Comparison of ENCODE assay signal across 7 mouse cellular contexts in the genomic region with DNA sequence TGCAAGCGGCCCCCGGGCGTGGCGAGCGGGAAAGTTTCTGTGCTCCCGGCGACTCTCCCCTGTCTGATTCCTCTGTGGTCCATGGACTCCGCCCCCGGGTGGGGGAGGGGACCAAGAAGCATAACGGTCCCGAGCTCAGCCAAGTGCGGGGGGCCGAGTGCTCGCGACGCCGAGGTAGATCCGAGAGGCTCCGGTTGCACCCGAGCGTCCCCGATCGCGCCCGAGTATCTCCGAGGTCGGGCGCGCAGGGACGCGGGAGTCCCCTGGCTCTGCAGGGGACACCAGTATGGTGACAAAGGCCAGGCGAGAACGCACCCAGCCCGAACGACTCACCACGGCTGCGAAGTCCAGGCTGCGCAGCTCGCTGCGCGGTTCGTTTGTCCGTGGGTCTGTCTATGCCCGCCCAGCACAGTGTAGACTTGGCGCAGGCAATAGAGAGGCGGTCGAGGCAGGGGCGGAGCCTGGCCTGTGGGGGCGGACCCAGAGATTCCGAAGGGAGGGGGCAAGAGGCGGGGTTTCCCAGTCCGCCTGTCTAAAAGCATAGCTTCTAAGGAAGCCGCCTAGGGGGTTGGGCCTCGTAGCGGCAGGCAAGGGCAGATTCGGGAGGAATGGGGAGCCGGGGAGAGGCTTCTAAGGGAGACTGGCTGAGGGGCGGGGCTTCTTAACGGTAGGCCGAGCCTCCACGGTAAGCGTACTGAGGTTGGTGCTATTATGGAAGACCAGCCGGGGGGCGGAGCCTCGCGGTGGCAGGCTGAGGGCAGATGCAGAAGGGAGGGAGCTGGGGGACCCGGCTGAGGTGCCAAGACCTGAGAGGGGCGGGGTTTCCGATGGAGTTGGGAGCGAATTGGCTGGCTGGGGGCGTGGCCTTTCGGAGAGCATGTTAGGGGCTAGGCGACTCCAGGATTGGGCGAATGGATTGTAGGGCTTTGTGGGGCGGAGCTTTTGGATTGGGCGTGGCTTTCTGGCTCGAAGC. TPM values are rescaled to one million over a fixed set of nuclear protein-coding genes. Genes with fewer than 3 reads are reported as not detected.
DNase-seq lines count a peak whose midpoint lies in the region; ATAC-seq lines count a peak whose summit lies in the region.

No protein-coding gene starts in this region.

- H3K9ac ChIP-seq in embryonic facial prominence, embryonic 11.5 days (replicated peaks; ENCODE audit: low read length), result peak overlapping the region; percentile 84
- peak overlapping the region; percentile 71 for H3K9ac ChIP-seq in midbrain, embryonic 13.5 days (replicated peaks)

- H3K36me3 ChIP-seq in embryonic facial prominence, embryonic 11.5 days (replicated peaks; ENCODE audit: control insufficient read depth, insufficient read depth, low read depth, low read length), result no peaks in the 10 kb centered on the region
- peaks cover 31% of the 10 kb centered on the region for H3K36me3 ChIP-seq in limb, embryonic 10.5 days
- H3K36me3 ChIP-seq in midbrain, embryonic 13.5 days, result peaks cover 12% of the 10 kb centered on the region

- H3K4me2 ChIP-seq in embryonic facial prominence, embryonic 11.5 days (ENCODE audit: low read depth, low read length), result peak overlapping the region; percentile 87
- H3K4me2 ChIP-seq in midbrain, embryonic 13.5 days (replicated peaks), result peak overlapping the region; percentile 91

- peak overlapping the region; percentile 67 for H3K4me3 ChIP-seq in embryonic facial prominence, embryonic 11.5 days (ENCODE audit: low read depth, low read length)
- H3K4me3 ChIP-seq in limb, embryonic 10.5 days, result peak overlapping the region; percentile 74
- H3K4me3 ChIP-seq in midbrain, embryonic 13.5 days (replicated peaks), result peak overlapping the region; percentile 49

- peak; percentile 100 for DNase-seq in adrenal gland, postnatal 14 days
- DNase-seq in embryonic facial prominence, embryonic 11.5 days (ENCODE audit: low spot score), result peak; percentile 100
- peak; percentile 99 for DNase-seq in kidney, adult 11 months
- DNase-seq in limb, embryonic 10.5 days (ENCODE audit: low spot score), result peak; percentile 98
- peak; percentile 83 for DNase-seq in spleen, adult 12 weeks (ENCODE audit: low spot score)

- ATAC-seq in embryonic facial prominence, embryonic 11.5 days (replicated peaks; ENCODE audit: insufficient number of reproducible peaks, low FRiP score, low TSS enrichment, low read depth), result peak; percentile 94
- peak; percentile 80 for ATAC-seq in granulocyte monocyte progenitor cell, adult 5-6 weeks (replicated peaks; ENCODE audit: poor library complexity, severe bottlenecking)
- ATAC-seq in midbrain, embryonic 13.5 days, result peak; percentile 93

- no peaks in the 10 kb centered on the region for H3K27me3 ChIP-seq in embryonic facial prominence, embryonic 11.5 days (ENCODE audit: control insufficient read depth, insufficient read depth, low read length)
- no peaks in the 10 kb centered on the region for H3K27me3 ChIP-seq in limb, embryonic 10.5 days (ENCODE audit: low read depth, poor library complexity, severe bottlenecking)
- no peaks in the 10 kb centered on the region for H3K27me3 ChIP-seq in midbrain, embryonic 13.5 days

- WGBS in embryonic facial prominence, embryonic 11.5 days, result under 1% methylated on average over 77 of the region's 77 CpGs
- WGBS in limb, embryonic 10.5 days, result under 1% methylated on average over 77 of the region's 77 CpGs
- under 1% methylated on average over 77 of the region's 77 CpGs for WGBS in midbrain, embryonic 13.5 days

- peaks cover 9% of the 10 kb centered on the region for H3K4me1 ChIP-seq in embryonic facial prominence, embryonic 11.5 days (ENCODE audit: control insufficient read depth, insufficient read depth, low read length)
- peaks cover 61% of the 10 kb centered on the region for H3K4me1 ChIP-seq in limb, embryonic 10.5 days
- peaks cover 91% of the 10 kb centered on the region for H3K4me1 ChIP-seq in midbrain, embryonic 13.5 days (replicated peaks)

- H3K9me3 ChIP-seq in embryonic facial prominence, embryonic 11.5 days (replicated peaks; ENCODE audit: control insufficient read depth, low read length), result no peaks in the 10 kb centered on the region
- no peaks in the 10 kb centered on the region for H3K9me3 ChIP-seq in limb, embryonic 10.5 days (replicated peaks)
- H3K9me3 ChIP-seq in midbrain, embryonic 13.5 days, result no peaks in the 10 kb centered on the region

- H3K27ac ChIP-seq in embryonic facial prominence, embryonic 11.5 days (replicated peaks; ENCODE audit: low read depth, low read length), result peak overlapping the region; percentile 94
- H3K27ac ChIP-seq in limb, embryonic 10.5 days, result peak overlapping the region; percentile 94
- peak overlapping the region; percentile 93 for H3K27ac ChIP-seq in midbrain, embryonic 13.5 days

RNA-seq across cellular contexts. Expression of a gene that starts 14.2 kb away (rescaled TPM):
- total RNA-seq in adrenal gland, postnatal 14 days (2021), result 97.0 and 102 TPM in 2 replicates
- 80.1 and 81.5 TPM in 2 replicates for polyA plus RNA-seq in embryonic facial prominence, embryonic 11.5 days (2014; fragmentation: Nextera tagmentation; extraction: Ambion mirVana)
- total RNA-seq in granulocyte monocyte progenitor cell, adult 5-6 weeks (2014; fragmentation: Nextera tagmentation), result 62.2 and 73.5 TPM in 2 replicates
- total RNA-seq in granulocyte monocyte progenitor cell, adult 5-6 weeks (2017), result 45.1 and 59.2 TPM in 2 replicates
- polyA plus RNA-seq in limb, embryonic 10.5 days (2016; fragmentation: Nextera tagmentation; extraction: Ambion mirVana), result 69.5 and 83.2 TPM in 2 replicates
- polyA plus RNA-seq in midbrain, embryonic 13.5 days (2015; fragmentation: Nextera tagmentation; extraction: Ambion mirVana), result 278 and 317 TPM in 2 replicates

RNA-seq across cellular contexts. Expression of a gene that starts 50.2 kb away (rescaled TPM):
- not detected in 2 replicates for total RNA-seq in adrenal gland, postnatal 14 days (2021)
- polyA plus RNA-seq in embryonic facial prominence, embryonic 11.5 days (2014; fragmentation: Nextera tagmentation; extraction: Ambion mirVana), result not detected in 2 replicates
- not detected in 2 replicates for total RNA-seq in granulocyte monocyte progenitor cell, adult 5-6 weeks (2014; fragmentation: Nextera tagmentation)
- not detected in 2 replicates for total RNA-seq in granulocyte monocyte progenitor cell, adult 5-6 weeks (2017)
- polyA plus RNA-seq in limb, embryonic 10.5 days (2016; fragmentation: Nextera tagmentation; extraction: Ambion mirVana), result not detected in 2 replicates
- polyA plus RNA-seq in midbrain, embryonic 13.5 days (2015; fragmentation: Nextera tagmentation; extraction: Ambion mirVana), result 0.17 TPM in 1 of 2 replicates, not detected in the other

Comparison
In these comparisons a context has a peak if more than half of its experiments do, and no peak if none do; other contexts are left out.
1. Peak in every context shown above with its lines: DNase-seq, ATAC-seq, H3K4me3 ChIP-seq and H3K27ac ChIP-seq.